Mouse (Mus musculus) MEL (cell line): ENCODE measurements around the gene Tspan9. TPM values are rescaled to one million over a fixed set of nuclear protein-coding genes. Genes with fewer than 3 reads are reported as not detected.

Experiments used
- DNase-seq: peaks from one replicate; pipeline ENCODE4 v3.0.0; 2011; ENCODE audit warnings: low read depth, low spot score
- H3K27ac ChIP-seq: 2 replicates; pipeline ENCODE4 v1.5.1; 2012; ENCODE audit warnings: low read depth, mild to moderate bottlenecking, control low read depth, low read length, moderate library complexity; ENCODE audit not compliant: control insufficient read depth
- H3K27me3 ChIP-seq, 2 experiments: fragments of 150-350 bp in 1 of 2; sonication (generic) in 1 of 2; 2 replicates each; pipeline ENCODE4 v1.6.1; 2012; ENCODE audit warnings: low read length in 2 of 2, mild to moderate bottlenecking in 2 of 2, improper control_type of control experiment in 1 of 2, moderate library complexity in 1 of 2; ENCODE audit not compliant: insufficient read depth in 2 of 2, control insufficient read depth in 1 of 2
- H3K36me3 ChIP-seq, 2 experiments: 2 replicates each; pipeline ENCODE4 v1.6.1; 2012 to 2014; ENCODE audit warnings: low read length in 2 of 2, improper control_type of control experiment in 1 of 2, inconsistent platforms in 1 of 2, mild to moderate bottlenecking in 1 of 2; ENCODE audit not compliant: insufficient read depth in 2 of 2, control insufficient read depth in 1 of 2
- H3K4me1 ChIP-seq, 2 experiments: fragments of 150-350 bp in 1 of 2; sonication (generic) in 1 of 2; 2 replicates each; pipeline ENCODE4 v1.6.1; 2012; ENCODE audit warnings: low read length in 2 of 2, improper control_type of control experiment in 1 of 2, mild to moderate bottlenecking in 1 of 2; ENCODE audit not compliant: insufficient read depth in 2 of 2, control insufficient read depth in 1 of 2
- H3K4me3 ChIP-seq, 2 experiments: fragments of 150-350 bp in 1 of 2; sonication (generic) in 1 of 2; 2 replicates each; pipeline ENCODE4 v1.5.1; 2012; ENCODE audit warnings: low read depth in 2 of 2, low read length in 2 of 2, mild to moderate bottlenecking in 2 of 2, moderate library complexity in 2 of 2, control low read depth in 1 of 2, improper control_type of control experiment in 1 of 2; ENCODE audit not compliant: control insufficient read depth in 1 of 2, insufficient read depth in 1 of 2
- H3K79me2 ChIP-seq: 2 replicates; pipeline ENCODE4 v1.6.1; 2012; ENCODE audit warnings: mild to moderate bottlenecking, low read length, moderate library complexity; ENCODE audit not compliant: control insufficient read depth, poor library complexity, insufficient read depth
- H3K9ac ChIP-seq: 2 replicates; pipeline ENCODE4 v1.6.1; 2012; ENCODE audit warnings: low read depth, mild to moderate bottlenecking, control low read depth, low read length, moderate library complexity; ENCODE audit not compliant: control insufficient read depth, poor library complexity, severe bottlenecking
- H3K9me3 ChIP-seq: fragments of 150-350 bp; sonication (generic); replicated peaks from 2 replicates; pipeline ENCODE4 v1.6.1; 2012; ENCODE audit warnings: mild to moderate bottlenecking, low read length, improper control_type of control experiment, moderate library complexity; ENCODE audit not compliant: insufficient read depth
- ETS1 ChIP-seq: IDR thresholded peaks from 2 replicates; pipeline ENCODE4 v1.6.1; 2012; ENCODE audit warnings: low read depth, mild to moderate bottlenecking, inconsistent platforms, low read length, improper control_type of control experiment, moderate library complexity
- HCFC1 ChIP-seq: IDR thresholded peaks from 2 replicates; pipeline ENCODE4 v1.6.1; 2012; ENCODE audit warnings: low read depth, mild to moderate bottlenecking, inconsistent platforms, low read length, improper control_type of control experiment, moderate library complexity
- JUND ChIP-seq: IDR thresholded peaks from 2 replicates; pipeline ENCODE4 v1.6.1; 2011; ENCODE audit warnings: low read depth, mild to moderate bottlenecking, improper control_type of control experiment, low read length
- KAT2A ChIP-seq: conservative IDR thresholded peaks from 2 replicates; pipeline ENCODE4 v1.6.1; 2012; ENCODE audit warnings: low read depth, low read length, improper control_type of control experiment, inconsistent platforms
- MAX ChIP-seq: IDR thresholded peaks from 2 replicates; pipeline ENCODE4 v1.6.1; 2011; ENCODE audit warnings: low read length, improper control_type of control experiment
- MAZ ChIP-seq: IDR thresholded peaks from 2 replicates; pipeline ENCODE4 v1.6.1; 2012; ENCODE audit warnings: low read depth, mild to moderate bottlenecking, inconsistent platforms, low read length, improper control_type of control experiment
- NELFE ChIP-seq: IDR thresholded peaks from 2 replicates; pipeline ENCODE4 v1.6.1; 2011; ENCODE audit warnings: low read depth, low read length, improper control_type of control experiment
- NRF1 ChIP-seq: IDR thresholded peaks from 2 replicates; pipeline ENCODE4 v1.6.1; 2014; ENCODE audit warnings: low read depth, mild to moderate bottlenecking, inconsistent platforms, low read length, improper control_type of control experiment, moderate library complexity; ENCODE audit not compliant: poor library complexity, insufficient read depth, severe bottlenecking
- RAD21 ChIP-seq: IDR thresholded peaks from 2 replicates; pipeline ENCODE4 v1.6.1; 2011; ENCODE audit warnings: mild to moderate bottlenecking, low read depth, low read length, improper control_type of control experiment
- RCOR1 ChIP-seq: IDR thresholded peaks from 2 replicates; pipeline ENCODE4 v1.6.1; 2012; ENCODE audit warnings: low read depth, mild to moderate bottlenecking, inconsistent platforms, low read length, improper control_type of control experiment
- TCF12 ChIP-seq: IDR thresholded peaks from 2 replicates; pipeline ENCODE4 v1.6.1; 2014; ENCODE audit warnings: low read depth, mild to moderate bottlenecking, inconsistent platforms, low read length, improper control_type of control experiment, moderate library complexity
- UBTF ChIP-seq: IDR thresholded peaks from 2 replicates; pipeline ENCODE4 v1.6.1; 2012; ENCODE audit warnings: low read depth, mild to moderate bottlenecking, inconsistent platforms, low read length, improper control_type of control experiment, moderate library complexity, borderline replicate concordance; ENCODE audit not compliant: insufficient read depth
- USF1 ChIP-seq: IDR thresholded peaks from 2 replicates; pipeline ENCODE4 v1.6.1; 2014; ENCODE audit warnings: low read depth, mild to moderate bottlenecking, inconsistent platforms, low read length, improper control_type of control experiment, moderate library complexity
- USF2 ChIP-seq, 2 experiments: IDR thresholded peaks; 2 replicates each; pipeline ENCODE4 v1.6.1; 2011 to 2012; ENCODE audit warnings: improper control_type of control experiment in 2 of 2, low read length in 2 of 2, borderline replicate concordance in 1 of 2, inconsistent platforms in 1 of 2, low read depth in 1 of 2, mild to moderate bottlenecking in 1 of 2; ENCODE audit not compliant: insufficient read depth in 1 of 2
- ZC3H11A ChIP-seq: IDR thresholded peaks from 2 replicates; pipeline ENCODE4 v1.6.1; 2012; ENCODE audit warnings: low read depth, mild to moderate bottlenecking, inconsistent platforms, low read length, improper control_type of control experiment
- ZMIZ1 ChIP-seq: IDR thresholded peaks from 2 replicates; pipeline ENCODE4 v1.6.1; 2012; ENCODE audit warnings: low read depth, mild to moderate bottlenecking, inconsistent platforms, low read length, improper control_type of control experiment, moderate library complexity
- polyA plus RNA-seq, 2 experiments: library from polyadenylated mRNA; stranded (reverse) in 1 of 2; unstranded in 1 of 2; fragments of >175 nt in 1 of 2; fragments of >200 nt in 1 of 2; gene quantifications; 2 replicates each; pipeline versions ENCODE4 v1.2.1 to v1.2.4; 2012; ENCODE audit warnings: low replicate concordance in 2 of 2, low read depth in 1 of 2; ENCODE audit not compliant: insufficient read length in 2 of 2, insufficient read depth in 1 of 2, missing spikeins in 1 of 2
- total RNA-seq: library from RNA; depleted of rRNA; stranded (reverse); fragments of 300-350 nt; gene quantifications from 2 replicates; pipeline ENCODE4 v1.2.3, GENCODE M21; 2012

The Tspan9 gene
- total and polyA plus RNA-seq, 3 experiments: 0.08 to 3.4 TPM; not detected in 1

DNA sequence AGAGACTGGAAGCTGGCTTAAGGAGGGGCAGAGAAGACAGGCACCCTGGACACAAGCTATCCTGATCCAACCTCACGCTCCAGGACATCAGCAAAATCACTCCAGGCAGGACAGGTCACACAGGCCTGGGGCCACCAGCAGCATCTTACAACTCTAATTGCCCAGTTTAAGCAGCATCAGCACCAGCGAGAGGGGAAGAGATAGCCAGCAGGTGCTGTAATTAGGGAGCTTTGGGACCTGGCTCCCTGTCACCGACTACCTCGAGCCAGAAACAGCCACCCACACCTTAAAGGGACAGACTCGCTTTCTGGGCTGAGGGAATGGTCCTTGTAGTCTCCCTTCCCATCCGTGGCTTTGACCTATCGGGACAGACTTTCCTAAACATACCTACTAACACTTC, 95.7 kb downstream of the Tspan9 start:
- H3K27me3 ChIP-seq: no peaks in the 10 kb centered on the region
- no peak for TF ChIP-seq UBTF
- no peak for TF ChIP-seq MAX
- no peak for TF ChIP-seq MAZ
- TF ChIP-seq HCFC1: no peak
- no peak for TF ChIP-seq USF1
- TF ChIP-seq RCOR1: no peak
- no peak for TF ChIP-seq ZMIZ1
- TF ChIP-seq NRF1: no peak
- TF ChIP-seq ETS1: no peak
- TF ChIP-seq USF2 (IDR thresholded peaks at IDR 0.05; ENCODE audit: borderline replicate concordance in 1 of 2, insufficient read depth in 1 of 2, low read depth in 1 of 2, low read length in 2 of 2): no peak
- TF ChIP-seq NELFE: no peak
- TF ChIP-seq RAD21: no peak
- no peak for DNase-seq
- no peaks in the 10 kb centered on the region for H3K36me3 ChIP-seq
- no peaks in the 10 kb centered on the region for H3K9me3 ChIP-seq
- no peak overlapping the region for H3K9ac ChIP-seq
- H3K27ac ChIP-seq: no peak overlapping the region
- H3K79me2 ChIP-seq: no peaks in the 10 kb centered on the region
- H3K4me1 ChIP-seq: no peaks in the 10 kb centered on the region
- H3K4me3 ChIP-seq: no peak overlapping the region

DNA sequence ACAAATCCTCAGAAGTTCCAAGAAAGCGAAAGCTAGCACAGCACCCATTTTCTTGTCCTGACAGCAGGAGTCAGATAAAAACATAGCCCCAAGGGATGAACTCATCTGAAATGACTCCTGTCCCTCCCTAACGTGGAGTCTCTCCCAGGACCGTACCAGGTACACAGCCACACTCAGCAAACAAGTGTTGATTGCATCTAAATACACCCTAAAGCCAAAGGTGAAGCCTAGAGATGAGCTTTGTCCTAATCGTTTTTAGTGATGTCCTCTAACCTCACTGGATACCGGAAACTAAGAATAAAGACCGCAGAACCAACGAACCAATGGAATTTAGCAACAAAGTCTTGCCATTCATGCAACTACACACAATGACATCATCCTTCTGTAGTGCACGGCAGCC, 96.2 kb downstream of the Tspan9 start:
- Histone ChIP-seq H3K4me3 (no peak overlapping the region), H3K9me3 (no peaks in the 10 kb centered on the region), H3K27ac (no peak overlapping the region), H3K36me3 (no peaks in the 10 kb centered on the region), H3K9ac (no peak overlapping the region), H3K79me2 (no peaks in the 10 kb centered on the region), H3K27me3 (no peaks in the 10 kb centered on the region), H3K4me1 (no peaks in the 10 kb centered on the region)
- TF ChIP-seq TCF12 (no peak), KAT2A (no peak), JUND (no peak), USF2 (IDR thresholded peaks at IDR 0.05; ENCODE audit: borderline replicate concordance in 1 of 2, insufficient read depth in 1 of 2, low read depth in 1 of 2, low read length in 2 of 2) (no peak), ZMIZ1 (no peak), ZC3H11A (no peak), RAD21 (no peak)
- no peak for DNase-seq
